Mouse (Mus musculus) T-helper 1 cell (primary cell): Measurements from ENCODE around the gene Ppp1r14a.

ENCODE experiments used
- in situ Hi-C: fragments of 300-600 bp; cut with MboI, MseI; formaldehyde crosslinking; loops from one replicate; pipeline ENCODE4 v1.15.1; 2025; ENCODE audit warnings: high pct_unique_total_duplicates

The Ppp1r14a gene

GRCm38 (mm10) chr7:29327087-29327486 is 38.0 kb downstream of the Ppp1r14a start:
- in situ Hi-C loops = no loop called here

GRCm38 (mm10) chr7:29328984-29329383 is 39.9 kb downstream of the Ppp1r14a start:
- in situ Hi-C loops = no loop called here

- in situ Hi-C loops = no loop called here
Observed at GRCm38 (mm10) chr7:29334156-29334555, 45.0 kb downstream of the Ppp1r14a start.

GRCm38 (mm10) chr7:29335276-29335675 is 46.2 kb downstream of the Ppp1r14a start:
- in situ Hi-C loops = no loop called here

GRCm38 (mm10) chr7:29335841-29336671 is 46.9 kb downstream of the Ppp1r14a start:
- in situ Hi-C loops = no loop called here

GRCm38 (mm10) chr7:29336795-29337319 is 47.7 kb downstream of the Ppp1r14a start:
- in situ Hi-C loops = no loop called here

GRCm38 (mm10) chr7:29337766-29338165 is 48.7 kb downstream of the Ppp1r14a start:
- in situ Hi-C loops = no loop called here

GRCm38 (mm10) chr7:29338351-29338919 is 49.3 kb downstream of the Ppp1r14a start:
- in situ Hi-C loops = no loop called here

GRCm38 (mm10) chr7:29338984-29339679 is 50.0 kb downstream of the Ppp1r14a start:
- in situ Hi-C loops = no loop called here

GRCm38 (mm10) chr7:29340247-29340646 is 51.1 kb downstream of the Ppp1r14a start:
- in situ Hi-C loops = no loop called here

- in situ Hi-C loops = no loop called here
Observed at GRCm38 (mm10) chr7:29340838-29341237, 51.7 kb downstream of the Ppp1r14a start.

GRCm38 (mm10) chr7:29341722-29342121 is 52.6 kb downstream of the Ppp1r14a start:
- in situ Hi-C loops = no loop called here

- in situ Hi-C loops = no loop called here
Observed at GRCm38 (mm10) chr7:29342489-29343092, 53.5 kb downstream of the Ppp1r14a start.
